Mouse (Mus musculus) E14TG2a.4 (cell line): Measurements from ENCODE around the gene Nras.

Experiments used
- H3K27me3 ChIP-seq: 2 replicates; pipeline ENCODE4 v1.6.1; 2014; ENCODE audit warnings: low read length, control low read depth; ENCODE audit not compliant: insufficient read depth
- H3K36me3 ChIP-seq: 2 replicates; pipeline ENCODE4 v1.6.1; 2014; ENCODE audit warnings: low read length, control low read depth; ENCODE audit not compliant: insufficient read depth
- H3K4me1 ChIP-seq: replicated peaks from 2 replicates; pipeline ENCODE4 v1.6.1; 2014; ENCODE audit warnings: low read depth, low read length, control low read depth
- H3K4me3 ChIP-seq: replicated peaks from 2 replicates; pipeline ENCODE4 v1.5.1; 2014; ENCODE audit warnings: mild to moderate bottlenecking, low read length
- H3K9me3 ChIP-seq: 2 replicates; pipeline ENCODE4 v1.6.1; 2014; ENCODE audit warnings: low read length, control low read depth
- CTCF ChIP-seq: conservative IDR thresholded peaks from 2 replicates; pipeline ENCODE4 v1.5.1; 2014; ENCODE audit warnings: low read length
- NANOG ChIP-seq: IDR thresholded peaks from 2 replicates; pipeline ENCODE4 v1.6.1; 2014; ENCODE audit warnings: borderline replicate concordance, low read length, mixed read lengths
- POU5F1 ChIP-seq: IDR thresholded peaks from 2 replicates; pipeline ENCODE4 v1.6.1; 2014; ENCODE audit warnings: low read length, borderline replicate concordance

Nras gene

GRCm38 (mm10) chr3:103081051-103081450 is 23.0 kb downstream of the Nras start:
- H3K36me3 ChIP-seq = no peaks in the 10 kb centered on the region
- peaks cover 36% of the 10 kb centered on the region for H3K4me1 ChIP-seq
- H3K4me3 ChIP-seq = peak overlapping the region; percentile 20; the same call in 1 of the 2 replicates
- no peaks in the 10 kb centered on the region for H3K9me3 ChIP-seq
- TF ChIP-seq POU5F1 (no peak), NANOG (no peak), CTCF (no peak)
- H3K27me3 ChIP-seq = no peaks in the 10 kb centered on the region

GRCm38 (mm10) chr3:103081861-103082453 is 23.9 kb downstream of the Nras start:
- H3K27me3 ChIP-seq = no peaks in the 10 kb centered on the region
- H3K9me3 ChIP-seq = no peaks in the 10 kb centered on the region
- no peaks in the 10 kb centered on the region for H3K36me3 ChIP-seq
- H3K4me1 ChIP-seq = peaks cover 43% of the 10 kb centered on the region
- H3K4me3 ChIP-seq = no peak overlapping the region
- TF ChIP-seq CTCF = no peak
- no peak for TF ChIP-seq NANOG
- TF ChIP-seq POU5F1 = no peak

GRCm38 (mm10) chr3:103082761-103083160 is 24.7 kb downstream of the Nras start:
- Histone ChIP-seq H3K9me3 (no peaks in the 10 kb centered on the region), H3K4me1 (peaks cover 43% of the 10 kb centered on the region), H3K36me3 (no peaks in the 10 kb centered on the region), H3K4me3 (no peak overlapping the region), H3K27me3 (no peaks in the 10 kb centered on the region)
- TF ChIP-seq POU5F1 (no peak), CTCF (no peak), NANOG (no peak)

- TF ChIP-seq NANOG (no peak), POU5F1 (peak; percentile 49; the same call in 1 of the 2 replicates)
Measured at GRCm38 (mm10) chr3:103085986-103086385, 27.9 kb downstream of the Nras start.

GRCm38 (mm10) chr3:103091753-103092152 is 33.7 kb downstream of the Nras start:
- H3K36me3 ChIP-seq = no peaks in the 10 kb centered on the region
- H3K4me1 ChIP-seq = peaks cover 9% of the 10 kb centered on the region
- no peaks in the 10 kb centered on the region for H3K9me3 ChIP-seq
- H3K27me3 ChIP-seq = no peaks in the 10 kb centered on the region
- TF ChIP-seq CTCF (no peak), POU5F1 (no peak), NANOG (no peak)
- no peak overlapping the region for H3K4me3 ChIP-seq

More at GRCm38 (mm10) chr3:103085986-103086385, 27.9 kb downstream of the Nras start:
- Histone ChIP-seq H3K27me3 (no peaks in the 10 kb centered on the region), H3K4me3 (0 out of 2 replicates have a peak overlapping the region, but pooled peaks have one; percentile 17), H3K9me3 (no peaks in the 10 kb centered on the region), H3K36me3 (no peaks in the 10 kb centered on the region), H3K4me1 (peaks cover 40% of the 10 kb centered on the region)

GRCm38 (mm10) chr3:103098662-103099061 is 40.6 kb downstream of the Nras start:
- Histone ChIP-seq H3K9me3 (no peaks in the 10 kb centered on the region), H3K4me1 (peaks cover 44% of the 10 kb centered on the region), H3K36me3 (no peaks in the 10 kb centered on the region), H3K4me3 (peak overlapping the region; percentile 50), H3K27me3 (no peaks in the 10 kb centered on the region)
- TF ChIP-seq NANOG = no peak
- TF ChIP-seq POU5F1 = no peak
- no peak for TF ChIP-seq CTCF

- H3K4me1 ChIP-seq = peaks cover 54% of the 10 kb centered on the region
- H3K36me3 ChIP-seq = no peaks in the 10 kb centered on the region
- no peak overlapping the region for H3K4me3 ChIP-seq
- TF ChIP-seq POU5F1 (no peak), CTCF (peak; percentile 60)
- H3K9me3 ChIP-seq = no peaks in the 10 kb centered on the region
- H3K27me3 ChIP-seq = no peaks in the 10 kb centered on the region
Measured at GRCm38 (mm10) chr3:103099667-103100066, 41.6 kb downstream of the Nras start.

GRCm38 (mm10) chr3:103100735-103101134 is 42.6 kb downstream of the Nras start:
- H3K9me3 ChIP-seq = no peaks in the 10 kb centered on the region
- H3K36me3 ChIP-seq = 0 out of 2 replicates have a peak, but pooled peaks cover 3% of the 10 kb centered on the region
- H3K27me3 ChIP-seq = no peaks in the 10 kb centered on the region
- TF ChIP-seq POU5F1 (no peak), CTCF (peak; percentile 31), NANOG (no peak)
- H3K4me1 ChIP-seq = peaks cover 63% of the 10 kb centered on the region
- H3K4me3 ChIP-seq = no peak overlapping the region

GRCm38 (mm10) chr3:103101194-103101593 is 43.1 kb downstream of the Nras start:
- 0 out of 2 replicates have a peak, but pooled peaks cover 3% of the 10 kb centered on the region for H3K36me3 ChIP-seq
- peak overlapping the region; percentile 94 for H3K4me3 ChIP-seq
- peaks cover 67% of the 10 kb centered on the region for H3K4me1 ChIP-seq
- H3K9me3 ChIP-seq = no peaks in the 10 kb centered on the region
- H3K27me3 ChIP-seq = no peaks in the 10 kb centered on the region
- TF ChIP-seq CTCF (no peak), POU5F1 (no peak), NANOG (no peak)
